Comparison of ENCODE assay signal across 8 mouse cellular contexts in the genomic region with DNA sequence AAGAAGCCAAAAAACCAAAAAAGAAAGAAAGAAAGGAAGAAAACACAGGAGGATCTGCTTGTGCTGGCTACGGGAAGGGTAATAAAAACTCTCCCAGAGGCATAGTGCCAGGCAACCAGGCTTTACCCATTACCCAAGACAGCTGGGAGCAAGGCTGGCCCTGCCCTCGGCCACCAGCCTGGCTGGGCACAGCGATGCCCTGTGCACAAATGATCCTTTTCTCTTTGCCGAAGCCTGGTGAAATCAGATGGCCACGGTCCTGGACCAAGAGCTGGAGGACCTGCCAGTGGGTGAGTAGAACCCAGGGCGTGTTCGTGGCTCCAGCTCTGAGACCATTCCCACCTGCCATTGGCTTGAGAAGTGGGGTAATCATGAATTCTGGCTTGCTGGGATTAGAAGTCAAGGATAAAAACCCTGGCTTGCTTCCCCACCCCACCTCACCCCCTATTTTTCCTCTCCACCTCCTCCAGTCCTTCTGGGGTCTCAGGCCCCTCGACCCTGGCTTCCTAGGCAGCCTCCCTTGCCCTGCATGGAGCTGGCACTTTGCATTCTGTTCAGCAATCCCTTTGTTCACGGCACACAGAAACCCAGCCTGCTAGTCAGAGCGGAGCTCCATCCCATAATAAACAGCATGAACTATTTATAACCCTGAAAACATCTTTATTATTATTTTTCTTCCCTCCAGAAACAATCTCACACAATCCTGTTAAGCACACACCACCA.
DNase-seq lines count a peak whose midpoint lies in the region; ATAC-seq and TF ChIP-seq lines count a peak whose summit lies in the region.

No protein-coding gene starts in this region.

- H3K9ac ChIP-seq in midbrain, postnatal 0 days (replicated peaks; ENCODE audit: low read length, poor library complexity, severe bottlenecking) = peak overlapping the region; percentile 37
- no peak overlapping the region for H3K9ac ChIP-seq in lung, postnatal 0 days (replicated peaks; ENCODE audit: low read depth)

- no peaks in the 10 kb centered on the region for H3K9me3 ChIP-seq in embryonic facial prominence, embryonic 10.5 days
- H3K9me3 ChIP-seq in hindbrain, embryonic 10.5 days = 0 out of 2 replicates have a peak, but pooled peaks cover under 1% of the 10 kb centered on the region
- H3K9me3 ChIP-seq in midbrain, postnatal 0 days (ENCODE audit: low read length) = no peaks in the 10 kb centered on the region
- H3K9me3 ChIP-seq in lung, postnatal 0 days (ENCODE audit: low read length) = no peaks in the 10 kb centered on the region

- no peak for TF ChIP-seq CTCF in layer of hippocampus, adult 2 months (conservative IDR thresholded peaks at IDR 0.05)
- no peak for TF ChIP-seq CTCF in midbrain, postnatal 0 days (IDR thresholded peaks at IDR 0.05)
- TF ChIP-seq CTCF in lung, postnatal 0 days (IDR thresholded peaks at IDR 0.05) = no peak

- peak; percentile 54 for ATAC-seq in midbrain, postnatal 0 days (ENCODE audit: low FRiP score)
- ATAC-seq in lung, postnatal 0 days = no peak

- no peaks in the 10 kb centered on the region for H3K27me3 ChIP-seq in embryonic facial prominence, embryonic 10.5 days (replicated peaks; ENCODE audit: low read depth, poor library complexity, severe bottlenecking)
- no peaks in the 10 kb centered on the region for H3K27me3 ChIP-seq in hindbrain, embryonic 10.5 days (ENCODE audit: insufficient read depth, poor library complexity, severe bottlenecking)
- no peaks in the 10 kb centered on the region for H3K27me3 ChIP-seq in midbrain, postnatal 0 days (ENCODE audit: insufficient read depth, low read length)
- no peaks in the 10 kb centered on the region for H3K27me3 ChIP-seq in lung, postnatal 0 days (replicated peaks; ENCODE audit: insufficient read depth, low read length)

- H3K4me3 ChIP-seq in layer of hippocampus, adult 2 months = peak overlapping the region; percentile 19
- H3K4me3 ChIP-seq in embryonic facial prominence, embryonic 10.5 days = no peak overlapping the region
- no peak overlapping the region for H3K4me3 ChIP-seq in hindbrain, embryonic 10.5 days
- H3K4me3 ChIP-seq in midbrain, postnatal 0 days (ENCODE audit: low read depth, low read length) = no peak overlapping the region
- H3K4me3 ChIP-seq in lung, postnatal 0 days (ENCODE audit: low read depth, low read length) = no peak overlapping the region

- H3K4me1 ChIP-seq in embryonic facial prominence, embryonic 10.5 days = peaks cover 42% of the 10 kb centered on the region
- peaks cover 52% of the 10 kb centered on the region for H3K4me1 ChIP-seq in hindbrain, embryonic 10.5 days (replicated peaks)
- H3K4me1 ChIP-seq in midbrain, postnatal 0 days (ENCODE audit: insufficient read depth, low read length) = peaks cover 42% of the 10 kb centered on the region
- no peaks in the 10 kb centered on the region for H3K4me1 ChIP-seq in lung, postnatal 0 days (ENCODE audit: insufficient read depth, low read depth, low read length)

- no peaks in the 10 kb centered on the region for H3K36me3 ChIP-seq in embryonic facial prominence, embryonic 10.5 days (replicated peaks)
- no peaks in the 10 kb centered on the region for H3K36me3 ChIP-seq in hindbrain, embryonic 10.5 days
- H3K36me3 ChIP-seq in midbrain, postnatal 0 days (ENCODE audit: insufficient read depth, low read length) = no peaks in the 10 kb centered on the region
- no peaks in the 10 kb centered on the region for H3K36me3 ChIP-seq in lung, postnatal 0 days (ENCODE audit: insufficient read depth, low read length)

- peak in 1 of 2 experiments; percentile 39 for DNase-seq in layer of hippocampus, adult 2 months (ENCODE audit: low spot score in 2 of 2)
- no peak for DNase-seq in layer of hippocampus, adult 8-10 months (ENCODE audit: low spot score in 2 of 2)
- DNase-seq in embryonic facial prominence, embryonic 10.5 days (ENCODE audit: low spot score) = no peak
- DNase-seq in hindbrain, embryonic 10.5 days (ENCODE audit: low spot score) = no peak
- DNase-seq in midbrain, postnatal 0 days (ENCODE audit: low spot score) = peak; percentile 73
- DNase-seq in adrenal gland, adult 2 months = no peak
- no peak for DNase-seq in lung, postnatal 0 days (ENCODE audit: low spot score)
- DNase-seq in spleen, postnatal 14 days (ENCODE audit: low spot score in 2 of 2) = no peak

- 82% methylated on average over 10 of the region's 10 CpGs for WGBS in embryonic facial prominence, embryonic 10.5 days
- WGBS in hindbrain, embryonic 10.5 days = 77% methylated on average over 10 of the region's 10 CpGs
- WGBS in midbrain, postnatal 0 days = 23% methylated on average over 10 of the region's 10 CpGs
- WGBS in lung, postnatal 0 days = 73% methylated on average over 10 of the region's 10 CpGs

- H3K4me2 ChIP-seq in midbrain, postnatal 0 days (ENCODE audit: low read depth, low read length, poor library complexity, severe bottlenecking) = 0 out of 2 replicates have a peak overlapping the region, but pooled peaks have one; percentile 1
- H3K4me2 ChIP-seq in lung, postnatal 0 days (replicated peaks; ENCODE audit: low read depth, low read length) = no peak overlapping the region

- H3K27ac ChIP-seq in layer of hippocampus, adult 2 months = peak overlapping the region; percentile 97
- H3K27ac ChIP-seq in embryonic facial prominence, embryonic 10.5 days (replicated peaks) = peak overlapping the region; percentile 49; the same call in 1 of the 2 replicates
- peak overlapping the region; percentile 85 for H3K27ac ChIP-seq in hindbrain, embryonic 10.5 days
- peak overlapping the region; percentile 87 for H3K27ac ChIP-seq in midbrain, postnatal 0 days (ENCODE audit: low read depth, low read length)
- no peak overlapping the region for H3K27ac ChIP-seq in lung, postnatal 0 days (ENCODE audit: low read length)

- no peak for TF ChIP-seq EP300 in lung, postnatal 0 days (IDR thresholded peaks at IDR 0.05)
